Mouse (Mus musculus): Measurements from ENCODE around the gene Scimp.

Gene Scimp

GRCm38 (mm10) chr11:70815071-70815470 lies 2.7 kb upstream of the Scimp start:
- in situ Hi-C loops (cut with MboI; ENCODE audit: unreplicated experiment in 2 of 2): no loop called here

GRCm38 (mm10) chr11:70811471-70812240 lies 730 bp downstream of the Scimp start:
- in situ Hi-C loops (cut with MboI; ENCODE audit: unreplicated experiment in 2 of 2): loop anchor here (5.0 kb wide), 1 partner anchor 34 kb away; no protein-coding TSS in a partner anchor

- in situ Hi-C loops (cut with MboI; ENCODE audit: unreplicated experiment in 2 of 2): loop anchor here (5.0 kb wide), 1 partner anchor 34 kb away; no protein-coding TSS in a partner anchor
Observed at GRCm38 (mm10) chr11:70811041-70811440, 1.3 kb downstream of the Scimp start.

- in situ Hi-C loops (cut with MboI; ENCODE audit: unreplicated experiment in 2 of 2): no loop called here
Observed at GRCm38 (mm10) chr11:70809011-70809410, 3.4 kb downstream of the Scimp start.

GRCm38 (mm10) chr11:70808101-70808500 lies 4.3 kb downstream of the Scimp start:
- in situ Hi-C loops (cut with MboI; ENCODE audit: unreplicated experiment in 2 of 2): no loop called here

GRCm38 (mm10) chr11:70807630-70808029 lies 4.8 kb downstream of the Scimp start:
- in situ Hi-C loops (cut with MboI; ENCODE audit: unreplicated experiment in 2 of 2): no loop called here

- in situ Hi-C loops (cut with MboI; ENCODE audit: unreplicated experiment in 2 of 2): no loop called here
Observed at GRCm38 (mm10) chr11:70806697-70807096, 5.7 kb downstream of the Scimp start.

GRCm38 (mm10) chr11:70805641-70806175 lies 6.7 kb downstream of the Scimp start:
- in situ Hi-C loops (cut with MboI; ENCODE audit: unreplicated experiment in 2 of 2): no loop called here

- in situ Hi-C loops (cut with MboI; ENCODE audit: unreplicated experiment in 2 of 2): no loop called here
Observed at GRCm38 (mm10) chr11:70804395-70804794, 8.0 kb downstream of the Scimp start.

- in situ Hi-C loops (cut with MboI; ENCODE audit: unreplicated experiment in 2 of 2): no loop called here
Observed at GRCm38 (mm10) chr11:70803711-70804200, 8.6 kb downstream of the Scimp start.

- in situ Hi-C loops (cut with MboI; ENCODE audit: unreplicated experiment in 2 of 2): no loop called here
Observed at GRCm38 (mm10) chr11:70802865-70803261, 9.5 kb downstream of the Scimp start.

- in situ Hi-C loops (cut with MboI; ENCODE audit: unreplicated experiment in 2 of 2): no loop called here
Observed at GRCm38 (mm10) chr11:70802208-70802864, 10.1 kb downstream of the Scimp start.

GRCm38 (mm10) chr11:70792409-70792808 lies 20.0 kb downstream of the Scimp start:
- in situ Hi-C loops (cut with MboI; ENCODE audit: unreplicated experiment in 2 of 2): loop anchor here in 1 of 2 experiments (25.0 kb wide), 1 partner anchor 520 kb away; no protein-coding TSS in a partner anchor

- in situ Hi-C loops (cut with MboI; ENCODE audit: unreplicated experiment in 2 of 2): loop anchor here in 1 of 2 experiments (25.0 kb wide), 1 partner anchor 521 kb away; no protein-coding TSS in a partner anchor
Observed at GRCm38 (mm10) chr11:70791676-70792075, 20.7 kb downstream of the Scimp start.

GRCm38 (mm10) chr11:70790874-70791551 lies 21.4 kb downstream of the Scimp start:
- in situ Hi-C loops (cut with MboI; ENCODE audit: unreplicated experiment in 2 of 2): loop anchor here in 1 of 2 experiments (25.0 kb wide), 1 partner anchor 521 kb away; no protein-coding TSS in a partner anchor

- in situ Hi-C loops (cut with MboI; ENCODE audit: unreplicated experiment in 2 of 2): loop anchor here in 1 of 2 experiments (25.0 kb wide), 1 partner anchor 522 kb away; no protein-coding TSS in a partner anchor
Observed at GRCm38 (mm10) chr11:70790426-70790825, 22.0 kb downstream of the Scimp start.

- in situ Hi-C loops (cut with MboI; ENCODE audit: unreplicated experiment in 2 of 2): loop anchor here in 1 of 2 experiments (25.0 kb wide), 1 partner anchor 523 kb away; no protein-coding TSS in a partner anchor
Observed at GRCm38 (mm10) chr11:70788972-70789655, 23.3 kb downstream of the Scimp start.

GRCm38 (mm10) chr11:70787052-70787451 lies 25.3 kb downstream of the Scimp start:
- in situ Hi-C loops (cut with MboI; ENCODE audit: unreplicated experiment in 2 of 2): loop anchor here in 1 of 2 experiments (25.0 kb wide), 1 partner anchor 525 kb away; no protein-coding TSS in a partner anchor

- in situ Hi-C loops (cut with MboI; ENCODE audit: unreplicated experiment in 2 of 2): loop anchor here in 1 of 2 experiments (25.0 kb wide), 1 partner anchor 526 kb away; no protein-coding TSS in a partner anchor
Observed at GRCm38 (mm10) chr11:70785908-70786307, 26.5 kb downstream of the Scimp start.

Data from v-Abl transformed pro-B cells (cell line).